ENCODE assay signal across 8 mouse cellular contexts in the genomic region with DNA sequence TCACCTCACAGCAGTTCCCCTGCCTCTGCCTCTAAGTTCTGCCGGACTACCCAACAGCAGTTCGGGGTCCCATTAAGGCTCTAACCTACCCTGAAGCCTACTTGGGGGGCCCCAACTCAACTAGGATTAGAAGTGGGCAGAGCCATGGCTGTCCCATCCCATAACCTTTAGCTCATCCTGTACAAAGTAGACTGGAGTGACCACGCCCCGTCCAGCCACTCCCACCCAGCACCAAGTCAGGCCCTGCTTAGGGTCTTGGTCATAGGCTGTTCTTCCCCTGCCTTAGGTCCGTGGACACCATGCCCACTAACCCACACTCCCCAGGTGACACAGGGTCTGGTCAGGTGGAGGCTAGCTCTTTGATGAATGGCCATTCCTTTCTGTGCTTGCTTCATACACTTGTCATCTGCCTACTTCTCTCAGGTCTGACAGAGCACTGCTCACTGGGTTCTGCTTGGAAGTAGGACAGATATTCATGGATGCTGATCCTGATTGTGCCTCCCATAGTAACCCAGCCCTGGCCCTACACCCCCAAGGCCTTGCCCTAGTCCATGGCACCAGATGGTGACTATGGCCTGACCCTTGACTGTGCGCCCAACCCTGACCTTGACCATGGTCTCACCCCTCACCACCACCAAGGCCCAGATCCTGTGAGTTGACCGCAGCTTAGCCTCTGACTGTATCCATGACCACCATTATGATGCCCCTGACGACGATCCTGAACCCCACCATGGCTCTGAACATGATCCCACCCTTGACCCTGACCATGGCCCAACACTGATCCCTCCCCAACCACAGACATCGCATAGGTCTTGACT. TPM values are rescaled to one million over a fixed set of nuclear protein-coding genes. Genes with fewer than 3 reads are reported as not detected.
DNase-seq lines count a peak whose midpoint lies in the region; ATAC-seq and TF ChIP-seq lines count a peak whose summit lies in the region.
"Had no signal": no experiment of that assay in that cellular context is flagged by ENCODE, and none has a peak within 500 bp of the region (broad histone marks: within the 10 kb centered on the region; RNA-seq: fewer than 3 reads in every experiment).

No protein-coding gene starts in this region.

- no peaks in the 10 kb centered on the region for H3K9me3 ChIP-seq in ES-E14 (ENCODE audit: control insufficient read depth, insufficient read depth, low read depth, low read length)
- H3K9me3 ChIP-seq: limb, embryonic 12.5 days had no signal

- in situ Hi-C loops in ES-E14 (cut with MboI; ENCODE audit: low sequenced_read_pairs in 2 of 2, unreplicated experiment in 2 of 2): no loop called here

- no peaks in the 10 kb centered on the region for H3K36me3 ChIP-seq in ES-E14 (ENCODE audit: control insufficient read depth, insufficient read depth, low read length, poor library complexity, severe bottlenecking)

- H3K4me1 ChIP-seq in ES-E14 (ENCODE audit: control insufficient read depth in 2 of 2, insufficient read depth in 2 of 2, low read length in 2 of 2, poor library complexity in 1 of 2): peaks cover 6 to 53% of the 10 kb centered on the region in 2 experiments

- peak overlapping the region; percentile 28; the same call in 1 of the 2 replicates for H3K27ac ChIP-seq in left cerebral cortex, adult 2 months
- H3K27ac ChIP-seq in ES-E14 (ENCODE audit: insufficient read depth, low read depth, low read length, poor library complexity, severe bottlenecking): 0 out of 2 replicates have a peak overlapping the region, but pooled peaks have one; percentile 27
- H3K27ac ChIP-seq: limb, embryonic 12.5 days had no signal

- DNase-seq in left cerebral cortex, adult 2 months (ENCODE audit: extremely low spot score in 1 of 2, low spot score in 2 of 2): no peak
- no peak for DNase-seq in left cerebral cortex, postnatal 25 days (ENCODE audit: low spot score in 2 of 2)
- no peak for DNase-seq in ES-E14 (ENCODE audit: low read depth, low spot score)
- peak; percentile 5 for DNase-seq in brain, adult 2 months (ENCODE audit: low read depth, low spot score)
- DNase-seq in heart, postnatal 4 days: peak; percentile 6
- no peak for DNase-seq in left cerebral cortex, postnatal 14 days (ENCODE audit: low spot score in 2 of 2)

- ATAC-seq in megakaryocyte progenitor cell, adult 5-6 weeks (replicated peaks; ENCODE audit: poor library complexity): no peak

- no peak overlapping the region for H3K9ac ChIP-seq in ES-E14 (ENCODE audit: insufficient read depth, low read depth, low read length, poor library complexity, severe bottlenecking)
- H3K9ac ChIP-seq: limb, embryonic 12.5 days had no signal

- no peak overlapping the region for H3K4me3 ChIP-seq in left cerebral cortex, adult 2 months
- H3K4me3 ChIP-seq in ES-E14 (ENCODE audit: insufficient read depth in 1 of 2, low read depth in 1 of 2, low read length in 2 of 2, poor library complexity in 1 of 2, severe bottlenecking in 1 of 2): peak overlapping the region in 1 of 2 experiments; percentile 9; a peak in 2 of 4 replicates

- no peak for TF ChIP-seq CTCF in left cerebral cortex, adult 2 months (IDR thresholded peaks at IDR 0.05)

- intact Hi-C loops in left cerebral cortex, adult 2 months (cut with DNase I): no loop called here
- intact Hi-C loops in left cerebral cortex, postnatal 25 days (cut with DNase I): no loop called here
- intact Hi-C loops in left cerebral cortex, postnatal 14 days (cut with DNase I): no loop called here

TF ChIP-seq in ES-E14, 5 proteins besides CTCF, POLR2A, EP300 and RAD21:
- no peak for TF ChIP-seq ZNF384 (IDR thresholded peaks at IDR 0.05; ENCODE audit: low read depth, low read length)
- no peak for TF ChIP-seq CHD2 (IDR thresholded peaks at IDR 0.05; ENCODE audit: low read depth, low read length)
- TF ChIP-seq HCFC1 (IDR thresholded peaks at IDR 0.05; ENCODE audit: borderline replicate concordance, insufficient read depth, low read length): no peak
- TF ChIP-seq MAFK (IDR thresholded peaks at IDR 0.05; ENCODE audit: insufficient read depth, low read depth, low read length): no peak
- TF ChIP-seq ZC3H11A (IDR thresholded peaks at IDR 0.05; ENCODE audit: borderline replicate concordance, low read depth, low read length): no peak
TF ChIP-seq in ES-E14: peak in this region for 0.

RNA-seq across cellular contexts. Expression of gene Smim24, which starts 26.5 kb away (rescaled TPM):
- 1 to 10 TPM; 1.3 to 1.4 TPM for total RNA-seq in left cerebral cortex, adult 2 months (2021)
- total RNA-seq in left cerebral cortex, postnatal 25 days (2021): 1 to 10 TPM in 1 of 2 experiments, under 1 TPM in 1; 0.89 to 1.5 TPM
- total RNA-seq in ES-E14 (2012; rRNA removed): 1.7 TPM in 2 replicates
- total RNA-seq in heart, postnatal 4 days (2021): 1 to 10 TPM; 1.9 to 2.4 TPM
- total RNA-seq in megakaryocyte progenitor cell, adult 5-6 weeks (2015): 31.0 and 31.4 TPM in 2 replicates
- total RNA-seq in megakaryocyte progenitor cell, adult 5-6 weeks (2017): 7.5 and 17.1 TPM in 2 replicates
- total RNA-seq in left cerebral cortex, postnatal 14 days (2021): 1 to 10 TPM; 1.8 to 1.9 TPM

RNA-seq across cellular contexts. Expression of gene Gm48552, which starts 30.5 kb away (rescaled TPM):
- total RNA-seq in left cerebral cortex, adult 2 months (2021): 1 to 10 TPM; 5.1 to 7.1 TPM
- 1 to 10 TPM; 4.0 to 4.1 TPM for total RNA-seq in left cerebral cortex, postnatal 25 days (2021)
- total RNA-seq in ES-E14 (2012; rRNA removed): 2.5 and 2.7 TPM in 2 replicates
- total RNA-seq in heart, postnatal 4 days (2021): under 1 TPM; 0.72 to 0.98 TPM
- not detected in 2 replicates for total RNA-seq in megakaryocyte progenitor cell, adult 5-6 weeks (2015)
- total RNA-seq in megakaryocyte progenitor cell, adult 5-6 weeks (2017): 0.46 TPM in 1 of 2 replicates, not detected in the other
- total RNA-seq in left cerebral cortex, postnatal 14 days (2021): 1 to 10 TPM; 2.8 to 4.7 TPM

RNA-seq across cellular contexts. Expression of gene Gm48551, which starts 35.1 kb away (rescaled TPM):
- total RNA-seq in left cerebral cortex, adult 2 months (2021): 1 to 10 TPM; 2.0 to 3.4 TPM
- total RNA-seq in left cerebral cortex, postnatal 25 days (2021): 1 to 10 TPM; 3.5 to 4.2 TPM
- 1.1 and 1.8 TPM in 2 replicates for total RNA-seq in ES-E14 (2012; rRNA removed)
- total RNA-seq in heart, postnatal 4 days (2021): under 1 TPM; 0.55 to 0.70 TPM
- total RNA-seq in megakaryocyte progenitor cell, adult 5-6 weeks (2015): 2.6 and 3.0 TPM in 2 replicates
- 0.62 and 1.7 TPM in 2 replicates for total RNA-seq in megakaryocyte progenitor cell, adult 5-6 weeks (2017)
- total RNA-seq in left cerebral cortex, postnatal 14 days (2021): 1 to 10 TPM; 2.4 to 3.2 TPM

RNA-seq across cellular contexts. Expression of gene Dohh, which starts 35.1 kb away (rescaled TPM):
- total RNA-seq in left cerebral cortex, adult 2 months (2021): 10 to 100 TPM; 87.1 to 95.1 TPM
- total RNA-seq in left cerebral cortex, postnatal 25 days (2021): 10 to 100 TPM; 83.7 to 87.7 TPM
- 168 and 183 TPM in 2 replicates for total RNA-seq in ES-E14 (2012; rRNA removed)
- total RNA-seq in heart, postnatal 4 days (2021): 10 to 100 TPM; 52.9 to 55.9 TPM
- 9.3 and 13.7 TPM in 2 replicates for total RNA-seq in megakaryocyte progenitor cell, adult 5-6 weeks (2015)
- 36.5 and 52.5 TPM in 2 replicates for total RNA-seq in megakaryocyte progenitor cell, adult 5-6 weeks (2017)
- total RNA-seq in left cerebral cortex, postnatal 14 days (2021): 10 to 100 TPM; 82.4 to 88.6 TPM

RNA-seq across cellular contexts. Expression of gene Nfic, which starts 36.1 kb away (rescaled TPM):
- total RNA-seq in left cerebral cortex, adult 2 months (2021): 10 to 100 TPM; 93.4 to 94.9 TPM
- total RNA-seq in left cerebral cortex, postnatal 25 days (2021): 10 to 100 TPM; 81.1 to 87.3 TPM
- 4.9 and 6.3 TPM in 2 replicates for total RNA-seq in ES-E14 (2012; rRNA removed)
- total RNA-seq in heart, postnatal 4 days (2021): 100 to 1,000 TPM; 125 to 130 TPM
- 35.5 and 36.8 TPM in 2 replicates for total RNA-seq in megakaryocyte progenitor cell, adult 5-6 weeks (2015)
- total RNA-seq in megakaryocyte progenitor cell, adult 5-6 weeks (2017): 4.0 and 5.0 TPM in 2 replicates
- total RNA-seq in left cerebral cortex, postnatal 14 days (2021): 10 to 100 TPM; 67.0 to 69.8 TPM

Comparison
In these comparisons a context has a peak if more than half of its experiments do, and no peak if none do; other contexts are left out.
1. DNase-seq: peak in brain, adult 2 months (single experiment) and heart, postnatal 4 days (single experiment); none in left cerebral cortex, adult 2 months (0 of 2), left cerebral cortex, postnatal 25 days (0 of 2), ES-E14 (single experiment) and left cerebral cortex, postnatal 14 days (0 of 2).